Mouse (Mus musculus) mouse embryonic stem cell (cell line): ENCODE data around the gene Suclg2.

Experiments
- in situ Hi-C, 2 experiments: fragments of 300-500 bp; cut with MboI; formaldehyde crosslinking; loops; 1 replicate in 1 of 2; 3 replicates in 1 of 2; pipeline ENCODE4 v1.14.3; 2019 to 2020; ENCODE audit warnings: low sequenced_read_pairs in 2 of 2, low pct_unique_long_range_greater_than_20kb in 1 of 2, mixed read lengths in 1 of 2; ENCODE audit not compliant: unreplicated experiment in 1 of 2

The Suclg2 gene

DNA sequence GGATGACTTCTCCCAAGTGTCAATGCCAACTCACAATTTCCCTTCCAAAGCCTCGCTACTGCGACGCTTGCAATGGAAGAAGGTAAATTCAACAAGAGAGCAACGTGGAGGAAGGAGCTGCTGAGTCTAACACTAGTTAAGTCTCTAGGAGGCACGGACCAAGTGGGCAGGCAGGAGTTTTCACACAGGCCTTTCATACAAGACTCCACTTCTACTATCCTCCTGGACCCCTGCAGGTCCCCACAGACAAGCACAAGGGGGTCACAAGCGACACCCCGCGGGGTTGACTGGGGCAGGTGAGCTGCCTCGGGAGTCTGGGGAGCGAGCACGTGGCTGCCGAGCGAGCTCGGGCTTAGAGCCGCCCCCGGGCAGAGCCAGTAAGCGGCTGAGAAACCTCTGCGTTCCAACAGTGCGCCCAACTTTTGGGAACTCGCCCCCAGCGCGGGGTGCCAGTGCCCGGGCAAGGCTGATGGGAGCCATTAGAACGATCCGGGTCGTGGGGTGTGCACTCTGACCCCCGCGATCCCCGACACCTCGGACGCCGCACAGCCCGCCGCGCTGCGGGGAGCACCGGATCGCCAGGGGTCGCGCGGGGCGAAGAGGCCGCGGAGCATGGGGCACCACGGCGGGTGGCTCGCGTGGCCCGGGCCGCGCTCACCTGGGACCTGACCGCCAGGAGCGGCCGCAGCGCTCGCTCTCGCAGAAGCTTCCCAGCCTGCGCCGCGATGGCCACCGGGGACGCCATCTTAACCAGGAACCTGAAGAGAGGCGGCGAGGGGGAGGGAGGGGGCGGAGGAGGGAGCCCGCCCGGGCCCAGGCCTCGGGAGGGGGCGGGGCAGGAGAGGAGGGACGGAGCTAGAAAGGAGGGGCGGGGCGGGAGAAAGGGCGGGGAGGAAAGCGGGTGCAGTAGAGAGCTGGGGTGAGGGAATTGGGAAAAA, at the start of gene Suclg2:
Suclg2 (minus strand) TSS at position 770 of the 938 bp plus-strand sequence.
- in situ Hi-C loops, result no loop called here

DNA sequence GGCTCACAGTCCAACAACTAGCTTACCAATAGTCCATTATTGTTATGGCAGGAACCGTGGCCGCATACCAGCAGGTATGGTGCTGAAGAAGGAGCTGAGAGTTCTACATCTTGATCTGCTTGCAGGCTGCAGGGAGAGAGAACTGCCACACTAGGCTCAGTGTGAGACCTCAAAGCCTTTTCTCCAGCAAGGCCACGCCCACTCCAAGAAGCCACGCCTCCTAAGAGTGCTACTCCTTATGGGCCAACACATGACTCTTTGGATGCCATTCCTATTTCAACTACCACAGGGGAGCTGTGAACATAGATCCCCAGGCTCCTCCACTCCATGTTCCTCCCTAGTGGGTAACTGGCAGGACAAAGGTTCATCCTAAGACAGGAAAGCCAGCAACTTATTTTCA, 48.0 kb upstream of the Suclg2 start:
- in situ Hi-C loops, result no loop called here

DNA sequence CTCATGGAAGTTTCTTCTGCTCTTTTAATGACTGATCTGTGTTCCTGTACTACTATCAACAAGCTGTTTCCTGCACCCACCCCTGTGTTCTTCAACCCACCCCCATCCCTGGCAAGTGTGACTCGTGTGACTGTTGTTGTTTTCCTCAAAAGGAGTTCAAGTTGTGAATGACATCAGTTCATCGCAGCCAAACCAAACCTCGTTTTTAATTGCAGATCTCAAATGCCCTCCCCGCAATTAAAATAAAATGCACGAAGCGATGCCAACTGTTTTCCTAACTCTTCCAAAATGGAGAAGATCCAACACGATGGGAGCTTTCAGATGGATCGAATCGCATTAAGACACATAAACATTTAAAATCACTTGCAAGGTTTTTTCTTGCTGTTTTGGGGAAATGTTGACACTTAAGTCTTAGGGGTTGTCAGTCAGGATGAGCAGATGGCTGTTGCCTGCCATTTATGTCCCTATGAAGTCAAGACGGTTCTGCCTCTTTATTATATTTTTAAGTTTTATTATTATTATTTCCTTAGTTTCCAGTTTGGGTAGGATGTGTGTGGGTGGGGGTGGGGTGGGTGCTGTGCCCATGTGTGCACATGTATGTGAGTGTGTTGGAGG, 41.1 kb upstream of the Suclg2 start:
- in situ Hi-C loops, result no loop called here

DNA sequence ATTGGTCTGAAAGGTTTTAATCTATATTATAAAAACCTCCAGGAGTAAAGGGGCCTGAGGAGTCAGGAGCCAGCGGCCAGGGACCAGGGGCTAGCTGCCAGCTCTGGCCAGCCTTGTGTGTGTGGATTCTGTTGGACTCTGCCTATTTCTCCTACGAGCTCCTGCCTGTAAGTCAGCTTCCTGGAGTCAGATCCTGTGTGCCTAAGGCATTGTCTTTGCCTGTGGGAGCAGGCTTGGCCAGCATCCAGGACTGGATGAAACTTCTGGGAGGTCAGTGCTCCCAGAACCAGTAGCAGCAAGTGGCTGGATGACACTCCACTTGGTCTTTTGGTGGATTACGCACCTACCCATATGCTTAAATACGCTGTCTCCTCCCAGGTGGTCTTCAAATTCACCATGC, 23.8 kb upstream of the Suclg2 start:
- in situ Hi-C loops, result no loop called here

DNA sequence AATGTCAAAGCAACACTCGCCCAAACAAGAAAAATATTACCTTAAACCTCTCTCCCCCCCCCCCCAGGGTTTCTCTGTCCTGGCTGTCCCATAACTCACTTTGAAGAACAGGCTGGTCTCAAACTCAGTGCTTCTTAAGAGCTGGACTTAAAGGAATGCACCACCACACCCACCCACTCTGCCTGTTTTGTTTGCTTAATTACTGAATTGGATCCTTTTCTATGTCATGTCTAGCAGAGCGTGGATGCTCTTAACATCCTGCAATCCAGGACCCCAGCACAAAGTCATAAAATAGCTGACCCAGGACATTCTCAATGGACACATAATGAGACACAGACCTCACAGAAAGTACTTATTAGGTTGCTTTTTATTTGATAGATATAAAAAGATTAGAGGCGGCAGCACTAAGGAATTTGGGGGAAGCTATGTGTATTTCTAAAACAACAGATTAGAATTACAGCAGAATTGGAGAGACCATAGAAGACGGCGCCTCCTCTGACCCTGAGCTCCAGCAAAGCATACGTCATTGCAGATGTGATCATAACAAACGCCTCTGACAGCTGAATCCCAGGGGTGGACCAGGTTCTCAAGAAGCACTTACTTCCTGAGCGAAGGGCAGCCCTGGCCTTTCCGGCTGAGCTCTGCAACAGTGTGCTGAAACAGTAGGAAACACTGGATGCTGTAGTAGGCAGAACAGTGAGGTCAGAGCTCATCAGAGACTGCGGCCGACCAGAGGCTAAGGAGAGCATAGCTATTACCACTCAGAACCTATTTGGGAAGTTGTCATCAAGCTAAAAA, 13.2 kb upstream of the Suclg2 start:
- in situ Hi-C loops, result no loop called here

DNA sequence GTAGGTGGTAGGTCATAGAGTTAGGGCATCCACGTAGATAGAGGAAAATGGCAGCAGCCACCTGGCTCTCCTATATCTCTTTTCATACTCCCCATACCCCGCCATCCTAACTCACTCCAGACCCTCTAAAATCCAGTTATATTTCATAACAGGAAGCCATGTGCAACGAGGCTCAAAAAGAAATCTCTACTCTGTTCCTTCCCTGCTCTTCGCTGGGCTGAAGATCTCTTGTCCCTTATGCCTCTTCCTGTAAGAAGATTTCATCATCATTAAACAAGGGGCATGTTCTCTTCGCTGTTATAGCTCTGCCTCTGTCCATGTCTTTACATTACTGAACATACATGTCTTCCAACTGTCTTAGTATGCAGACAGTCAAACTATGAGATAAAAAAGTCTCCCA, 10.8 kb upstream of the Suclg2 start:
- in situ Hi-C loops, result no loop called here

DNA sequence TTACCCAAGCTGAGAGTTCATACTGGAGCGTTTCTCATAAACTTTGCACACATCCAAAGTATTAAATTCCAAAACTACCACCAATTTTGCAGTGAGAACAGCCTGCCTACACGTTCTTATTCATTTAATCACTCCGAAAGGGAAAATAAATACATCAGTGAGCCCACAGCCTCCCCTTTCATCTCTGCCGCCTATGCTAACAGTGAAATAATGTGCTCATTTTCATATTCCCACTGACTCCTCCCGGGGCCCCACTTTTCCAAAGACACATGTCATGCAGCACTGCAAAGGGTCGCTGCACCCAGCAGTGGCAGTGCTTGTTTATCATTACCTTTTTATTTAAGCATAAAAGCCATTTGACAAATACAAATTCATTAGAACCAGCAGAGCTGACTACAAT, 6.7 kb upstream of the Suclg2 start:
- in situ Hi-C loops, result no loop called here

DNA sequence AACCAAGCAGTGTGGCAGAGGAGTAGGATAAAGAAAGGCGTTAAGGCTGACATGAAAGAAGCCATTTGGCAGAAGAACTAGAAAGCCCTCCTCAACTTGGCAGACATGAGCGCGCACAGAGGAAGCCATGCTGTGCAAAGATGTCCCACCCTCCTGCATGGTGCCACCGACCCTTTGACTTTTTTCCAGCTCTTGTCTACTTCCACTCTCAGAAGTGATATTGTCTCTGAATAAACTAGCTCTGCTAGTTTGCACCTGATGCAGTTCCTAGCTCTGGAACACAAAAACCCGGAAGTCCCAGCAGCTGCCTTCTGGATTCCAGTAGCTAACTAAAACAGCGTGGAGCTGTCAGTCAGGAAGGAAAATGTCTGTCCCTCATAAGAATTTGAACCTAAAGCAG, 4.8 kb upstream of the Suclg2 start:
- in situ Hi-C loops, result no loop called here

DNA sequence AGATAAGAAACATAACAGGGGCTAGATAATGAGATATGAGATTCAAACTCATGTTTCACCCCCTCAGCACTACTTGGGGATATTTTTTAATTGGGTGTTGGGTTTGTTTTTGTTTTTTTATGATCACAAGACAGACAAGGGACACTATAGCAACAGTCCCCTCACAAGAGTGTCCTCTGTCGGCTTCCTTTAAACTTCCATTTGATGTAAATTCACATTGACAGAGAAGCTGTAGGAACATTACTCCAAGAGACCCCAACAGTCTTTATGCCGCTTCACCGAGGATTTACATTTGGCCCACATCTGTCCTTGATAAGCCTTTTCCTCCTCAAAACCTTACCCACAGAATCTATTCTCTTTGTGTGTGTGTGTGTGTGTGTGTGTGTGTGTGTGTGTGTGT, 1.2 kb upstream of the Suclg2 start:
- in situ Hi-C loops, result no loop called here

DNA sequence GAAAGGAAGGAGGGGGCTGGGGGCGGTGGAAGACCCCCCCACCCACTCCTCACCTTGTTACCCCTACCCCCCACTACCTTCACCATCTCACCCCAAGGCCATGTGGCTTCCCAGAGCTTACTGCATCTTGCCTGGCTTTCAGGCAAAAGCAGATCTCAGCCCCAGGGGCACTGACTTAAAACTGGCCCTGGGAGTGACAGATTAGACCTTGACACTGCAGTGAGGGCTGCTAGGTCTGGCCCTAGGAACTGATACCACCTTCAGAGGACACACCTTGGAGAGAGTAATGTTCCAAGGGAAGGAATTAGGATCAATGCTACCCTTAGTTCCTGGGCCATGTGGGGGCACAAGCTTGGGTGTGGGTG, 351 bp upstream of the Suclg2 start:
- in situ Hi-C loops, result no loop called here

DNA sequence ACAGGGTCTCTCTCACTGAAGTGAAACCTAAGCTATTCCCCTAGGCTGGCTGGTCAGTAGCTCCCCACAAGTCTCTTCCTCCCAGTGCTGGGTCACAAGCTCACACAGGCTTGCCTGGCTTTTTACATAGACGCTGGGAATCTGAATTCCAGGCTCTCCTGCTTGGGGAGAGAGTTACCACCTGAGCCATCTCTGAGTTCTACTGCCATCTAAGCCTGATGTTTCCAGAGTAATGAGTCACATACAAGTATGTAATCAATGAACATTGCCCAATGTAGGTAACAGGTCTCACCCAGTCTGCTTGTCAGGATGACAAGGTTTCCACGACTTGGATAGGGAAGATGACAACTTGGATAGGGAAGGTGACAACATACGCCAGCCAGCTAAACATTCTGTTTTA, 1.5 kb downstream of the Suclg2 start:
- in situ Hi-C loops, result no loop called here

DNA sequence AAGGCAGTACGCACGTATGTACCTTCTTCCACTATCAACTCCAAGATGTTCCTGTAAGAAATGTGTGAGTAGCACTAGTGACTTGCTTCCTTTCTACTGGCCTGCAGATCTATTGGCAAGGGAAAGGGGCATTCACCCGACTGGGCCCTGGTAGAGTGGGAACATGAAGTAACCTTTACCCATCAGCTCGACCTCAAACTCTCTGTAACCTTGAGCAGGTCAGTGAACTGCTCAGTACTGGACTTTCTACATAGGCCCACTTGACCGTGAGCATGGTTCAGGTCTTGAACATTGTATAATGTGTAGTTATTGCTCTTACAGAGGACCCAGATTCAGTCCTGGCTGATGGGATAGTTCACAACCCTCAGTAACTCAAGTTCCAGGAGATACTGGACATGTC, 2.1 kb downstream of the Suclg2 start:
- in situ Hi-C loops, result no loop called here

DNA sequence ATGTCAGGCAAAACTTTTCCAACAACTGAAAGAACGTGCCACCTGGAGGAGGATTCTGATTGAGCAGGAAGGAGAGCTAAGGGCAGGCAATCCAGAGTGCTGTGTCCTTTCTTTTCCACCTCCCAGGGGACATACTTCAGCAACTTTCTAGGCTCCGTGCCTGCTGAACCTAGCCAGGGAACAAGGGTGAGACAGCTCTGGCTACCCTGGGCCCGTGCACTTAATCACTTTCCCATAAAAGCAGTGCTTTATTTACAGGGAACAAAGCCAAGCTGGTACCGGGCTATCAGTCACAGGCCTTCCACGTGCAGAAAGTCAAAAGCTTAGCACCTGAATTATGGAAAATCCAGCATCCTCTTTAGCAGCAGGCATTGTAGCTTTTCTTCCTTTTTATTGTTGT, 5.4 kb downstream of the Suclg2 start:
- in situ Hi-C loops, result no loop called here

DNA sequence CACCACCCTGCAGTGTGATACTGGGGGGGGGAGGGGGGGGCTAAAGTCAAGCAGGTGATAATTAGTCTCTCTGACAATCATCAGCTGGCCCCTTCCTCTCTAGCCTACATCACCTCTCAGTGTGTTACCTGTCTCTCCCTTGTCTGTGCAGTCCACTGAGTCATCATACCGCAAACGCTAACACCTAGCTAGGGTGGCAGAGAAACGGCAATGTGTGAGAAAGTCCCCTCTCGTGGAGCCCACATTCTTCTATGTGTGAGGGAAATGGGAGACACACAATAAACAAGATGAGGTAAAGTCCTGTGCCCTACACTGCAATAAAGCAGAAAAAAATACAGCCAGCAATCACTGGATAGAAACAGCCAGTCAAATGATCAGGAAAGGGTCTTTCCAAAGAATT, 6.5 kb downstream of the Suclg2 start:
- in situ Hi-C loops, result no loop called here

DNA sequence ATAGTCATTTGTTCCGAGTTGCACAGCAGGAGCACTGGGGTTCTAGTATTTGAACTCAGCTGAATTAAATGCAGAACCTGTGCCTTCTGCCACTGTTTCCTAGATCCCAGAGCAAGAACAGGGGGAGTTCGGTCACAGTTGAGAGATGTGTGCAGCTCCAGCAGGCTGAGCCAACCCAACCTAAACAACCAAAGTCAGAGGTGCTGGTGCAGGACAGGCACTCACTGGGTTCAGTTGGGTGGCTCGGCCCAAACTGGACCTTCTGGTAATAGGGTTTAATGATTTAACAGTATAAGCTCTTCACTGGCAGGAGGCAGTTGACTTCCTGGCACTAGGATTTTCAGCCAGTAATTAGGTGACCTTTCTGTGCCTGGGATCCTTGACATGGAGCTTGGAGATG, 6.9 kb downstream of the Suclg2 start:
- in situ Hi-C loops, result no loop called here

DNA sequence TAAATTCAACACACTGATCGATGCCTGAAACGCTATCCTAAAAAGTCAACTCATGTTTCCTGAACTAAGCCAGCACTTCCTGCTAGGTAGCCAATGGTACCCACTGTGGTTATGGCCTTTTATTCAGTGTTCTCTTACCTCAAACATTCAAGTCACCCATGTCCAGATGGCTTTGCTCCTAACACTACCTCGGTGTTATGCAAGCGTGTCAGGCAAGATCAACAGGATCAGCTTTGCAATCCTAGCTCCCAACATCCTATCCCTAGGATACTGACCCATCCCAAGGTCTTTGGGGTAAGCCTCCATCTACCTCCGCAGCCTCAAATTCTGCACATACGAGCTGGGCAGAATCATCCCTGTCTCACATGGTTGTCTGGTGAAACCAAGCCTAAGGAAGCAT, 7.7 kb downstream of the Suclg2 start:
- in situ Hi-C loops, result no loop called here

DNA sequence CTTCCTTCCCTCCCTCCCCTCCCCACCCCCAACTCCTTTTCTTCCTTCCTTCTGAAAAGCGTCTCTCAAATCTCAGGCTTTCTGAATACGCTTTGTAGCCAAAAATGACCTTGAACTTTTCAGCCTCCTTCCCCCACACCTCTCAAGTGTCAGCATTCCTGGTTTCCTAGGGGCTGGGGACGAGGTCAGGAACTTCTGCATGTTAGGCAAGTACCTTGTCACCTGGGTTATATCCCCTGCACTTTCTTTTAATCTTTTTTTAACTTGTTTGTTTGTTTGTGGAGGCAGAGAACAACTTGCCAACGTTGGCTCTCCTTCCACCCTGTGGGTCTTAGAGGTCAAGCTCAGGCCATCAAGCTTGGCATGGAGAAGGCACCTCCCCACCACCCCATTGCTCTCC, 9.1 kb downstream of the Suclg2 start:
- in situ Hi-C loops, result no loop called here

DNA sequence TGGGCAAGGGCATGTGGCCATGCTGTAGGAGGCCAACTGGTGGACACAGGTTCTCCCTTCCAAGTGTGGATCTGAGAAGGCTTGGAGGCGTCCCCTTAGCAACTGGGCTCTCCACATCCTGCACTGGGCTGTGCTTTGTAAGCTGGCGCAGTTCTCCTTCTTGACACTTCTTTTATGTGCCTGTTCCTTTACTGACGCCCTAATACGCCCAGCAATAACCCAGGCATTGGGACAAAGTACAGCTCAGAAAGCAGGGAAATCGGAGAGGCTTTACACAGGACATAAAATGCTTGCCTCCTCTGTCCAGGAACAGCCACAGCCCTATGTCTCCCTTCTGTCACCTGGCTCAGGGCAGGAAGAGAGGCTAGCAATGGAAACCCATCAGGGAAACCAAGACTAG, 9.5 kb downstream of the Suclg2 start:
- in situ Hi-C loops, result no loop called here

DNA sequence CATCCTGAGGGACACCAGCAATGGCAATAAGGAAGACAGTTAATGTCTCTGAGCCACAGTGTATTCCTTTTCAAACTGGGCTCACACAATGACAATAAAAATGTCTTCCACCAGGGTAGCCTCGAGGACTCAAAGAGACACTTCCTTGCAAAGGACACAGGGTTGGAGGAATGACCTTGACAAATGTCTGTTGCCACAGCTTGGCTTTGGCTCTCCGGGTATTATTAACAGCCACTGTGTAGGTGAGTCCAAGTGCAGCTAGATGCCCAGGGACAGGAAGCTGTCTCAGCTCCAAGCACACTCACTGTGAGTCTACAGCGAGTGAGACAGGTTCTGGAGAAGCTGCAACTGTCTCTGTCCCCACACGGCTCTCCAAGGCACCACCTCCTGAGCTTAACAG, 14.0 kb downstream of the Suclg2 start:
- in situ Hi-C loops, result no loop called here
